Mouse (Mus musculus): Measurements from ENCODE around the gene Olfr643. TPM values are rescaled to one million over a fixed set of nuclear protein-coding genes. Genes with fewer than 3 reads are reported as not detected.

The Olfr643 gene
- not detected in 2 replicates for polyA plus RNA-seq (2012; ENCODE audit: insufficient read depth, insufficient read length, missing spikeins)

- Histone ChIP-seq H3K27ac (replicated peaks; ENCODE audit: low read depth, low read length) (no peak within 1 kb of the TSS), H3K4me3 (ENCODE audit: insufficient read depth, low read depth, low read length) (no peak within 1 kb of the TSS), H3K4me1 (ENCODE audit: control insufficient read depth, insufficient read depth, insufficient read length, low read length) (no peaks in the 10 kb centered on the region)
Measured at GRCm38 (mm10) chr7:104137305-104137704, at the start of gene Olfr643. Olfr643 (minus strand) TSS chr7:104137405.

- no peaks in the 10 kb centered on the region for H3K4me1 ChIP-seq (ENCODE audit: control insufficient read depth, insufficient read depth, insufficient read length, low read length)
- no peak within 1 kb of the TSS for H3K27ac ChIP-seq (replicated peaks; ENCODE audit: low read depth, low read length)
- no peak within 1 kb of the TSS for H3K4me3 ChIP-seq (ENCODE audit: insufficient read depth, low read depth, low read length)
Measured at GRCm38 (mm10) chr7:104183292-104183691, 46.1 kb upstream of the Olfr643 start, which contains the start of gene Olfr648. Olfr648 (minus strand) TSS chr7:104183392.

- no peak overlapping the region for H3K27ac ChIP-seq (replicated peaks; ENCODE audit: low read depth, low read length)
- no peak overlapping the region for H3K4me3 ChIP-seq (ENCODE audit: insufficient read depth, low read depth, low read length)
- no peaks in the 10 kb centered on the region for H3K4me1 ChIP-seq (ENCODE audit: control insufficient read depth, insufficient read depth, insufficient read length, low read length)
Measured at GRCm38 (mm10) chr7:104179074-104179473, 41.9 kb upstream of the Olfr643 start.

GRCm38 (mm10) chr7:104178422-104179054 is 41.3 kb upstream of the Olfr643 start:
- Histone ChIP-seq H3K4me3 (ENCODE audit: insufficient read depth, low read depth, low read length) (no peak overlapping the region), H3K27ac (replicated peaks; ENCODE audit: low read depth, low read length) (no peak overlapping the region), H3K4me1 (ENCODE audit: control insufficient read depth, insufficient read depth, insufficient read length, low read length) (no peaks in the 10 kb centered on the region)

GRCm38 (mm10) chr7:104175085-104175484 is 37.9 kb upstream of the Olfr643 start:
- Histone ChIP-seq H3K4me1 (ENCODE audit: control insufficient read depth, insufficient read depth, insufficient read length, low read length) (no peaks in the 10 kb centered on the region), H3K4me3 (ENCODE audit: insufficient read depth, low read depth, low read length) (no peak overlapping the region), H3K27ac (replicated peaks; ENCODE audit: low read depth, low read length) (no peak overlapping the region)

GRCm38 (mm10) chr7:104169634-104170204 is 32.5 kb upstream of the Olfr643 start:
- Histone ChIP-seq H3K4me1 (ENCODE audit: control insufficient read depth, insufficient read depth, insufficient read length, low read length) (no peaks in the 10 kb centered on the region), H3K4me3 (ENCODE audit: insufficient read depth, low read depth, low read length) (no peak overlapping the region), H3K27ac (replicated peaks; ENCODE audit: low read depth, low read length) (no peak overlapping the region)

- no peaks in the 10 kb centered on the region for H3K4me1 ChIP-seq (ENCODE audit: control insufficient read depth, insufficient read depth, insufficient read length, low read length)
- H3K4me3 ChIP-seq (ENCODE audit: insufficient read depth, low read depth, low read length), result no peak overlapping the region
- H3K27ac ChIP-seq (replicated peaks; ENCODE audit: low read depth, low read length), result no peak overlapping the region
Measured at GRCm38 (mm10) chr7:104167105-104167504, 29.9 kb upstream of the Olfr643 start.

- Histone ChIP-seq H3K4me1 (ENCODE audit: control insufficient read depth, insufficient read depth, insufficient read length, low read length) (no peaks in the 10 kb centered on the region), H3K27ac (replicated peaks; ENCODE audit: low read depth, low read length) (no peak within 1 kb of the TSS), H3K4me3 (ENCODE audit: insufficient read depth, low read depth, low read length) (no peak within 1 kb of the TSS)
Measured at GRCm38 (mm10) chr7:104150456-104150855, 13.3 kb upstream of the Olfr643 start, which contains the start of gene Ubqlnl. Ubqlnl (minus strand) TSS chr7:104150556.

GRCm38 (mm10) chr7:104143179-104143578 is 6.0 kb upstream of the Olfr643 start, which contains the start of gene Ubqln3:
Ubqln3 (minus strand) TSS chr7:104143279.
- no peak within 1 kb of the TSS for H3K27ac ChIP-seq (replicated peaks; ENCODE audit: low read depth, low read length)
- H3K4me1 ChIP-seq (ENCODE audit: control insufficient read depth, insufficient read depth, insufficient read length, low read length), result no peaks in the 10 kb centered on the region
- H3K4me3 ChIP-seq (ENCODE audit: insufficient read depth, low read depth, low read length), result no peak within 1 kb of the TSS

GRCm38 (mm10) chr7:104129726-104130125 is 7.5 kb downstream of the Olfr643 start, which contains the start of gene Ubqln5:
Ubqln5 (minus strand) TSS chr7:104129826.
- Histone ChIP-seq H3K27ac (replicated peaks; ENCODE audit: low read depth, low read length) (no peak within 1 kb of the TSS), H3K4me1 (ENCODE audit: control insufficient read depth, insufficient read depth, insufficient read length, low read length) (no peaks in the 10 kb centered on the region), H3K4me3 (ENCODE audit: insufficient read depth, low read depth, low read length) (no peak within 1 kb of the TSS)

GRCm38 (mm10) chr7:104104757-104104972 is 32.5 kb downstream of the Olfr643 start, which contains the start of gene Olfr646:
Olfr646 (plus strand) TSS chr7:104104873.
- Histone ChIP-seq H3K27ac (replicated peaks; ENCODE audit: low read depth, low read length) (no peak within 1 kb of the TSS), H3K4me3 (ENCODE audit: insufficient read depth, low read depth, low read length) (no peak within 1 kb of the TSS), H3K4me1 (ENCODE audit: control insufficient read depth, insufficient read depth, insufficient read length, low read length) (no peaks in the 10 kb centered on the region)

GRCm38 (mm10) chr7:104103913-104104756 is 33.1 kb downstream of the Olfr643 start:
- Histone ChIP-seq H3K4me3 (ENCODE audit: insufficient read depth, low read depth, low read length) (no peak overlapping the region), H3K27ac (replicated peaks; ENCODE audit: low read depth, low read length) (no peak overlapping the region), H3K4me1 (ENCODE audit: control insufficient read depth, insufficient read depth, insufficient read length, low read length) (no peaks in the 10 kb centered on the region)

- Histone ChIP-seq H3K4me1 (ENCODE audit: control insufficient read depth, insufficient read depth, insufficient read length, low read length) (no peaks in the 10 kb centered on the region), H3K4me3 (ENCODE audit: insufficient read depth, low read depth, low read length) (no peak within 1 kb of the TSS), H3K27ac (replicated peaks; ENCODE audit: low read depth, low read length) (no peak within 1 kb of the TSS)
Measured at GRCm38 (mm10) chr7:104085365-104085764, 51.8 kb downstream of the Olfr643 start, which contains the start of gene Olfr645. Olfr645 (minus strand) TSS chr7:104085465.

GRCm38 (mm10) chr7:104071769-104072168 is 65.4 kb downstream of the Olfr643 start, which contains the start of gene Olfr644:
Olfr644 (minus strand) TSS chr7:104071869.
- Histone ChIP-seq H3K27ac (replicated peaks; ENCODE audit: low read depth, low read length) (no peak within 1 kb of the TSS), H3K4me1 (ENCODE audit: control insufficient read depth, insufficient read depth, insufficient read length, low read length) (no peaks in the 10 kb centered on the region), H3K4me3 (ENCODE audit: insufficient read depth, low read depth, low read length) (no peak within 1 kb of the TSS)

GRCm38 (mm10) chr7:104061345-104061744 is 75.9 kb downstream of the Olfr643 start, which contains the start of gene 4930516K23Rik:
4930516K23Rik (minus strand) TSS chr7:104061445.
- no peak within 1 kb of the TSS for H3K4me3 ChIP-seq (ENCODE audit: insufficient read depth, low read depth, low read length)
- H3K4me1 ChIP-seq (ENCODE audit: control insufficient read depth, insufficient read depth, insufficient read length, low read length), result no peaks in the 10 kb centered on the region
- H3K27ac ChIP-seq (replicated peaks; ENCODE audit: low read depth, low read length), result no peak within 1 kb of the TSS

Data from brown adipose tissue, adult 24 weeks (tissue).